Mouse (Mus musculus) cerebellum, postnatal 36 days (tissue): ENCODE data around the gene Smim4.

Experiments used
- DNase-seq, 2 experiments: peaks; one replicate each; pipeline ENCODE4 v3.0.0; 2021 to 2022; ENCODE audit warnings: mixed read lengths in 2 of 2

The Smim4 gene

GRCm38 (mm10) chr14:31112187-31112586 is 16.6 kb downstream of the Smim4 start:
- no peak for DNase-seq

GRCm38 (mm10) chr14:31110613-31111012 is 18.1 kb downstream of the Smim4 start:
- no peak for DNase-seq

- no peak for DNase-seq
Measured at GRCm38 (mm10) chr14:31105156-31105555, 23.6 kb downstream of the Smim4 start.

- no peak for DNase-seq
Measured at GRCm38 (mm10) chr14:31089918-31090317, 38.8 kb downstream of the Smim4 start.

GRCm38 (mm10) chr14:31088515-31088914 is 40.2 kb downstream of the Smim4 start:
- DNase-seq = no peak

- no peak for DNase-seq
Measured at GRCm38 (mm10) chr14:31087433-31087832, 41.3 kb downstream of the Smim4 start.

GRCm38 (mm10) chr14:31081147-31081546 is 47.6 kb downstream of the Smim4 start:
- DNase-seq = no peak

- no peak for DNase-seq
Measured at GRCm38 (mm10) chr14:31079313-31080028, 49.3 kb downstream of the Smim4 start.

- no peak for DNase-seq
Measured at GRCm38 (mm10) chr14:31078597-31079208, 50.1 kb downstream of the Smim4 start.

GRCm38 (mm10) chr14:31069086-31069733 is 59.5 kb downstream of the Smim4 start:
- DNase-seq = no peak

GRCm38 (mm10) chr14:31062277-31062676 is 66.5 kb downstream of the Smim4 start:
- no peak for DNase-seq

GRCm38 (mm10) chr14:31045817-31046216 is 82.9 kb downstream of the Smim4 start:
- no peak for DNase-seq

GRCm38 (mm10) chr14:31045296-31045695 is 83.5 kb downstream of the Smim4 start:
- DNase-seq = no peak
